Mouse (Mus musculus): ENCODE measurements at regions not wholly inside any gene's neighbourhood (a gene's known extent, or its start where the extent isn't known, plus 50 kb on each side); places are given as distances from the start of the nearest gene placed in this dataset.
"Not testable (repeated sequence)": the region's sequence is repeated elsewhere in the genome, so short reads cannot be mapped to it uniquely, and the experiment has no call there.

DNA sequence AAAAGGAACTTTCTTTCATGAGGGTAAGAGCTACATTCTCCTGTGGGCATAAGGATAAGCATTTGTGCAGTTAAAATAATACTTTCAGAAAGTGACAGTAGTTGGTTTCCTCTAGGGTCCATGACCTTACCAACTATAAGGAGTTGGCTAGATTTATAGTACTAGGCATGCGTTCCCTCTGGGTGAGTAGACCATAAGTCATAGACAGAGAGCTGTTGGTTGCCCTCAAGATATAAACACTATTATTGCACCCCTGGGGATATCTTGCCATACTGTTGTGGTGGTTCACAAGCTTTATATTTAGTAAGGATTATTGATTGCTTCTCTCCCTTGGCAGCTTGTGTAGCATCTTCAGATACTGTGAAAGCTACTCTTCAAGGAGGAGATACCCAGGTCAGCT, 223.6 kb downstream of the Cd47 start:
- Histone ChIP-seq H3K27ac (no peak overlapping the region), H3K27me3 (no peaks in the 10 kb centered on the region), H3K9me3 (no peaks in the 10 kb centered on the region), H3K4me2 (no peak overlapping the region), H3K4me3 (no peak overlapping the region), H3K9ac (no peak overlapping the region), H3K36me3 (no peaks in the 10 kb centered on the region), H3K4me1 (replicated peaks) (peaks cover 11% of the 10 kb centered on the region)
- 85% methylated on average over 1 of the region's 1 CpGs for WGBS
- no peak for ATAC-seq (ENCODE audit: low FRiP score)

DNA sequence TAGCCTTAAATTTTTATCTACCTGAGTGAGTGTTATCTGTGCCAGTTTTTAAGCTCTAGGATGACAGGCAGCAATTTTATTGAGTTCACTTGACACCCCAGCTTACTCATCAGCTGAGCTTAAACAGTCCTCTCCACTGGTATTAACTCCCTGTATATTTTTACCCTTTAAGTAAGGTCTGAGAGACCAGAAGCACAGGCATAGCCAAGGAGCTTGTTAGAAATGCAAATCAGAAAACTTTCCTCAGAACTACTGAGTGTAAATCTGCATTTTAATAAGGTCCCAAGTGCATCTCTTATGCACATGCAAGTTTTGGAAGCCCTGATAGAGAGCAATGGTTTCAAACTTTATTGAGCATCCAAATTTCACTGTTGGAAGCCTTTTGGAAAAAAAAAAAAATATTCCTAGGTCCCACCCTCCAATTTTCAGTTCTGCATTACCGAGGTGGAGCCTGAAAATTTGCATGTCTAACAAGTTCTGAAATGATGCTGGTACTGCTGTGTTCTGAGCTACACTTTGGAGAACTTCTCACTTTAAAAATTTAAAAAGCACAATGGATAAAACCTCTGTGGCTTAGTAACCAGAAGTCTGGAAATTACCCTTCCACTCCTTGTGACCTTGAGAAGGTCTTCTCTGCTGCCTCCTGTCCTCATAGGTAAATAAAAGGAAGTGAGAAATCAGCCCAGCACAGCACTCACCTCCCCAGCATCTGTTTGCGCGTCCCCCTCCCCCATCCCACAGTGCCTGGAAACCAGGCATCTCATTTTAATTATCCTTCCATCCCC, 226.0 kb downstream of the Cd47 start:
- WGBS, result 17% methylated on average over 3 of the region's 3 CpGs
- no peak overlapping the region for H3K4me2 ChIP-seq
- H3K9me3 ChIP-seq, result no peaks in the 10 kb centered on the region
- H3K4me3 ChIP-seq, result no peak overlapping the region
- H3K9ac ChIP-seq, result no peak overlapping the region
- no peaks in the 10 kb centered on the region for H3K27me3 ChIP-seq
- ATAC-seq (ENCODE audit: low FRiP score), result no peak
- no peak overlapping the region for H3K27ac ChIP-seq
- H3K36me3 ChIP-seq, result no peaks in the 10 kb centered on the region
- peaks cover 11% of the 10 kb centered on the region for H3K4me1 ChIP-seq (replicated peaks)

DNA sequence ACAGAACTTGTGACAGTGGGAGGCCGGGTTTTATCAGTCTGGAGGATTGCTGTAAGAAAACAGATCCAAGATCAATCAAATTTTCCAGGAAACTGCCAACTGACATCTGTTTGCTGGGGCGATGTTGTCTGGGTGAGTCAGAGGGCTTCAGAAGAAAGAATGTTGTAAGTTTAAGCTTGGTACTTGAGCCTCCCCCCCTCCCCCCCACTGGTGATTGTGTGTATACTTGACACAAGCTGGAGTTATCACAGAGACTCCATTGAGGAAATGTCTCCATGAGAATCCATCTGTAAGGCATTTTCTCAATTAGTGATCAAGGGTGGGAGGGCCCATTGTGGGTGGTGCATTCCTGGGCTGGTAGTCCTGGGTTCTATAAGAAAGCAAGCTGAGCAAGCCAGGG, 226.9 kb downstream of the Cd47 start:
- H3K9me3 ChIP-seq, result no peaks in the 10 kb centered on the region
- no peak for ATAC-seq (ENCODE audit: low FRiP score)
- no peaks in the 10 kb centered on the region for H3K36me3 ChIP-seq
- H3K27ac ChIP-seq, result no peak overlapping the region
- no peak overlapping the region for H3K9ac ChIP-seq
- H3K27me3 ChIP-seq, result no peaks in the 10 kb centered on the region
- H3K4me1 ChIP-seq (replicated peaks), result peaks cover 14% of the 10 kb centered on the region
- WGBS, result 41% methylated on average over 2 of the region's 2 CpGs
- no peak overlapping the region for H3K4me3 ChIP-seq
- no peak overlapping the region for H3K4me2 ChIP-seq

DNA sequence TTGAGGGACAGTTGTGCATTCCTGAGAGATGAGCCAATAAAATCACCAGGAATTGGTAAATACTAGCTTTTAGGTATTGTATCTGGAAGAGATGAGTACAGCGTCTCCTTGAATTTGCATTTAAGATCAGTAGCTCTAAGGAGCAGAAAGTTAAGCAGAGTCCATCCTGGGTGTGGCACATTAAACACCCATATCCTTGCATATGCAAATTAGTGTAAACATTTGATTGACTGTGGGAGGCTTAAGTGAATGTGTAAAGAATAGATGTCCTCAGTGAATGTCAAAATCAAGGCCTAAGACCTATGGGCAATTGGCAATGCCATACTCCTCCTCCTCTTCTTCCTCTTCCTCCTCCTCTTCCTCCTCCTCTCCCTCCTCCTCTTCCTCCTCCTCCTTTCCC, 229.4 kb downstream of the Cd47 start:
- Histone ChIP-seq H3K9ac (no peak overlapping the region), H3K4me1 (replicated peaks) (peaks cover 17% of the 10 kb centered on the region), H3K4me2 (no peak overlapping the region), H3K27me3 (no peaks in the 10 kb centered on the region), H3K9me3 (no peaks in the 10 kb centered on the region), H3K36me3 (no peaks in the 10 kb centered on the region), H3K4me3 (no peak overlapping the region), H3K27ac (no peak overlapping the region)
- 93% methylated on average over 1 of the region's 1 CpGs for WGBS
- no peak for ATAC-seq (ENCODE audit: low FRiP score)

DNA sequence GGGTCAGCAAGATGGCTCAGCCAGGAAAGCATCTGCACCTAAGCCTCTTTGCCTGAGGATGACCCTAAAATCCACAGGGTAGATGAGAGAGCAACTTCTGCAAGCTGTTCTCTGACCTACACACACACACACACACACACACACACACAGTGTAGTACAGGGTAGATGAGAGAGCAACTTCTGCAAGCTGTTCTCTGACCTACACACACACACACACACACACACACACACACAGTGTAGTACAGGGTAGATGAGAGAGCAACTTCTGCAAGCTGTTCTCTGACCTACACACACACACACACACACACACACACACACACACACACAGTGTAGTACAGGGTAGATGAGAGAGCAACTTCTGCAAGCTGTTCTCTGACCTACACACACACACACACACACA, 230.0 kb downstream of the Cd47 start:
- not testable (repeated sequence) for H3K9me3 ChIP-seq, H3K9ac ChIP-seq, H3K27ac ChIP-seq, H3K27me3 ChIP-seq, H3K4me3 ChIP-seq, H3K36me3 ChIP-seq, H3K4me2 ChIP-seq
- peaks cover 17% of the 10 kb centered on the region for H3K4me1 ChIP-seq (replicated peaks)
- peak; percentile 66; the same call in 1 of the 2 replicates for ATAC-seq (ENCODE audit: low FRiP score)

DNA sequence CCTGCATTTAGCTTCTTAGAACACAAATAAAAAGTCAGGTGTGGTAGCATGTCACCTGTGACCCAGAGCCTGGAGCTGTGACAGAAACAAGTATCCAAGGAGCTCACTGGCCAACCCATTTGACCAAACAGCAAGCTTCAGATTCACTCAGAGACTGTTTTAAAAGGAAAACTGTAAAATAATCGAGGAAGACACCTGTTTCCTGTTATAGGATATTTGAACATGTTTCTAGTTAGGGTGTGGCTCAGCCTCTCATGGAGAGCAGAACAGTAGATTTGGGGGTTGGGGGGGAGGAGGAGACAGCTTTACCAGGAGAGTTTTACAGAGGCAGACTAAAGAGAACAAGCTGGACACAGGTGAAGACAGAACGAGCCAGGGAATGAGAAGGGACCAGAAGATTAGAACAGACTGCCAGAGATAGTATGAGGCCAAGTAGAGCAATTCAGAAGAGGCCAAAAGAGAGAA, 230.6 kb downstream of the Cd47 start:
- Histone ChIP-seq H3K36me3 (no peaks in the 10 kb centered on the region), H3K9me3 (no peaks in the 10 kb centered on the region), H3K27me3 (no peaks in the 10 kb centered on the region), H3K4me2 (no peak overlapping the region), H3K27ac (no peak overlapping the region), H3K4me3 (no peak overlapping the region), H3K9ac (no peak overlapping the region), H3K4me1 (replicated peaks) (peaks cover 21% of the 10 kb centered on the region)
- 81% methylated on average over 2 of the region's 2 CpGs for WGBS
- no peak for ATAC-seq (ENCODE audit: low FRiP score)

DNA sequence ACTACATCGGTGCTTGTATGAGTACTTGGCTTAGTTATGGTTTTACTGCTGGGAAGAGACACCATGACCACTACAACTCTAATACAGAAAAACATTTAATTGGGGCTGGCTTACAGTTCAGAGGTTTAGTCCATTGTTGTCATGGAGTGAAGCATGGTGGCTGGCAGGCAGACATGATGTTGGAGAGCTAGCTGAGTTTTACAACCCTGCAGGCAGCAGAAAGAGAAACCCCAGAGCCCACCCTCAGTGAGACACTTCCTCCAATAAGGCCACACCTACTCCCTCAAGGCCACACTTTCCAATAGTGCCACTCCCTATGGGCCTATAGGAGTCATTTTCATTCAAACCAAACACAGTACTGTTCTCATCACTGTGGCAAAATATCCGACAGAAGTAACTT, 232.5 kb downstream of the Cd47 start:
- Histone ChIP-seq H3K36me3 (no peaks in the 10 kb centered on the region), H3K4me1 (replicated peaks) (peaks cover 13% of the 10 kb centered on the region), H3K4me2 (no peak overlapping the region), H3K9ac (no peak overlapping the region), H3K9me3 (no peaks in the 10 kb centered on the region), H3K27ac (no peak overlapping the region), H3K27me3 (no peaks in the 10 kb centered on the region), H3K4me3 (no peak overlapping the region)
- no peak for ATAC-seq (ENCODE audit: low FRiP score)
- WGBS, result 92% methylated on average over 2 of the region's 2 CpGs

DNA sequence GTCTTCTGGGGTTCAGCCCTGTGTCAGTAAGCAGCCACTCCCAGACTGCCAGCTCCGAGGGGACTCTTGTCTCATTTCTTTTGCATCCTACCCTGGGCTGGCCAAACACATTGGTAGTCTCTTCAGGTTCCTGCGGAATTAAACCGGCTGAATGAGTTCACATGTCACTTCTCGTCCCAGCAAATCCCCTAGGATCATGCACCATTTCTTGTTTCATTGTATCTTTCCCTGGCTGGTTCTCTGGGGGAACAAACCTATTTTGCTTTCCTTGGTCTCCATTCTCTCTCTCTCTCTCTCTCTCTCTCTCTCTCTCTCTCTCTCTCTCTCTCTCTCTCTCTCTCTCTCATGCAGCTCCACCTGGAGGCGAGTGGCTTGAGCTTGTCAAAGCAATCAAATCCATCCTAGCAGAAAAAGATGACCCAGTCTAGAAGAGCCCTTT, 236.0 kb downstream of the Cd47 start:
- H3K4me2 ChIP-seq, result no peak overlapping the region
- H3K27ac ChIP-seq, result 0 out of 2 replicates have a peak overlapping the region, but pooled peaks have one; percentile 18
- no peak overlapping the region for H3K4me3 ChIP-seq
- no peak for ATAC-seq (ENCODE audit: low FRiP score)
- 45% methylated on average over 5 of the region's 5 CpGs for WGBS
- no peak overlapping the region for H3K9ac ChIP-seq
- H3K9me3 ChIP-seq, result no peaks in the 10 kb centered on the region
- H3K4me1 ChIP-seq (replicated peaks), result peaks cover 13% of the 10 kb centered on the region
- no peaks in the 10 kb centered on the region for H3K36me3 ChIP-seq
- H3K27me3 ChIP-seq, result no peaks in the 10 kb centered on the region

DNA sequence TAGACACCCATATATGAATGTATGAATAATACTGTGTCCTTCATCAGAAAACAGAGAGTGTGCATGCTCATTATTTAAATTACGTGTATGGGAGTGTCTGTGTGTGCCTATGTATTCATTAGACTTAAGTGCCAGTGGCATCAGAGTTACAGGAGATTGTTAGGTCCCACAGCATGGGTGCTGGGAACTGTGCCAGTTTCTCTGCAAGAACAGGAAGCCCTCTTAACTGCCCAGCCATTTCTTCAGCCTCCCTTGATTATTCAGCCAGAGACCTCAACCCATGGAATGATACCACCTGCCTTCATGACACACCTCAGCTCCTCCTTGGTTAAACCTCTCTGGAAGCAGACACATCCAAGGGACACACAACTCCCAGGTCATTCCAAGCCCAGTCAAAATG, 243.8 kb downstream of the Cd47 start:
- 80% methylated on average over 1 of the region's 1 CpGs for WGBS

DNA sequence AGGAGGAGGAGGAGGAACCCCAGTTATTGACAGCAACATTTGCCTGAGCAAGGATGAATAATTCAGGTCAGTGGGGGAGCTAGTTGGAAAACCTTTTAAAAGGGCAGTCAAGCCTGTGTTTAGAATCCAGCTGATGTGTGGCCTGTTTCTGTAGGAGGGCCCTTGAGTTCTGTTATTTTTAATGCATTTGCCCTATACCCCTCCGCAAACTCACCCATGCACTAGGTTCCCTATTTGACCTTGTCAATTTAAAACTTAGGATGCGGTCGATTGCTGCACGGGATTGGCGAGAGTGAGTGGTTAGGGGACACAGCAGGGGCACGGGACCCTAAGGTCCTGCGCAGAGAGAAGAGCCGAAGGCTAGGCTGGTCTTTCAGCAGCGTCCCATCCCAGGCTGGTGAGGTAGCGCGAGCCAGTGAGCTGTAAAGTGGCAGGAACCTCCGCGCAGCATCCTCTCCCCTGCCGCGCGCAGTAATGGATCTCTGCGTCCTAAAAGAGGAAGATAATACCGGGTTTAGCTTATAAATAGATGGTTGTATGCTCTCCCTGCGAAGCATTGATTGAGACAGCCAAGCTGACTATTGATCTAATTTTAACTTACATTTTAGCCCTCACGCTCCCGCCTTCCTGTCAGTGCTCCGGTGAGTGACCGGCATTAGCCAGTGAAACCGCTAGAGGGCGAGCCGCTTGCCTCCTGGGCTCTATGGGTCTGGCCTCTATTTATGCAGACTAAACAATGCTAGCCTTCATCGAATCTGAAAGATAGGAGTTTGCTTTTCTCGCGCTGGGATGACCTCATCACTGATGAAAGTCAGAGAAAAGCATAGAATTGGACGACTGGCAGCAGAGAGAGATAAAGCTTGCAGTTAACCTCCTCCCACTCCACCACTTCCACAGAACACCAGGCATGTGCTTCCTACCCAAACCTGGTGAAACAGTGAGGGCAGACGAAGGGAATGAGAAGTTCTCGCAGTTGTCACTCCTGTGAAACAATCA, 245.5 kb downstream of the Cd47 start:
- H3K4me2 ChIP-seq, result peak overlapping the region; percentile 52
- peaks cover 7% of the 10 kb centered on the region for H3K4me1 ChIP-seq (replicated peaks)
- H3K4me3 ChIP-seq, result peak overlapping the region; percentile 36
- ATAC-seq (ENCODE audit: low FRiP score), result peak; percentile 91
- H3K27me3 ChIP-seq, result no peaks in the 10 kb centered on the region
- H3K9me3 ChIP-seq, result no peaks in the 10 kb centered on the region
- no peaks in the 10 kb centered on the region for H3K36me3 ChIP-seq
- peak overlapping the region; percentile 19; the same call in 1 of the 2 replicates for H3K9ac ChIP-seq
- no peak overlapping the region for H3K27ac ChIP-seq
- 7% methylated on average over 32 of the region's 32 CpGs for WGBS

More for the DNA sequence above, 243.8 kb downstream of the Cd47 start:
- Histone ChIP-seq H3K36me3 (no peaks in the 10 kb centered on the region), H3K4me3 (no peak overlapping the region), H3K27ac (no peak overlapping the region), H3K4me1 (replicated peaks) (peaks cover 7% of the 10 kb centered on the region), H3K9ac (no peak overlapping the region), H3K4me2 (no peak overlapping the region), H3K27me3 (no peaks in the 10 kb centered on the region), H3K9me3 (no peaks in the 10 kb centered on the region)
- ATAC-seq (ENCODE audit: low FRiP score), result no peak

DNA sequence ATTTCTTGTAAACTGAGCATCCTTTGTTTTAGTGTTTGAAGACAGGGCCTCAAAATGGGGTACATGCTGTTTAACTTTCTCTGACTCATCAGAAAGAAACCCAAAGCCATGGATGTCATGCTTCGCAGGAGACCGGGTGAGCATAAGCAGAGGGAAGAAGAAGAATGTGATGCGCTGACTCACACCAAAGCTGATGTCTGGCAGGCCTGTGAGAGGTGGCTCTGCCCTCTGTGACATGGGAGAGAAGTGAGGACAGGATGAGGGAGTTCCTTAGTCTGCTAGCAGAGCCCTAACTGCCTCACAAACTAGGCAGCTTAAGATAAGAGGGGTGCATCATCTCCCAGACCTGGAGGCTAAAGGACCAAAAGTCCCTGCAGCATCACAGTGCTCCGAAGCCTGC, 263.2 kb downstream of the Cd47 start:
- H3K9me3 ChIP-seq, result no peaks in the 10 kb centered on the region
- ATAC-seq (ENCODE audit: low FRiP score), result no peak
- H3K4me3 ChIP-seq, result no peak overlapping the region
- no peaks in the 10 kb centered on the region for H3K27me3 ChIP-seq
- H3K27ac ChIP-seq, result no peak overlapping the region
- H3K4me2 ChIP-seq, result no peak overlapping the region
- no peaks in the 10 kb centered on the region for H3K36me3 ChIP-seq
- WGBS, result 85% methylated on average over 4 of the region's 4 CpGs
- no peak overlapping the region for H3K9ac ChIP-seq
- H3K4me1 ChIP-seq (replicated peaks), result no peaks in the 10 kb centered on the region

DNA sequence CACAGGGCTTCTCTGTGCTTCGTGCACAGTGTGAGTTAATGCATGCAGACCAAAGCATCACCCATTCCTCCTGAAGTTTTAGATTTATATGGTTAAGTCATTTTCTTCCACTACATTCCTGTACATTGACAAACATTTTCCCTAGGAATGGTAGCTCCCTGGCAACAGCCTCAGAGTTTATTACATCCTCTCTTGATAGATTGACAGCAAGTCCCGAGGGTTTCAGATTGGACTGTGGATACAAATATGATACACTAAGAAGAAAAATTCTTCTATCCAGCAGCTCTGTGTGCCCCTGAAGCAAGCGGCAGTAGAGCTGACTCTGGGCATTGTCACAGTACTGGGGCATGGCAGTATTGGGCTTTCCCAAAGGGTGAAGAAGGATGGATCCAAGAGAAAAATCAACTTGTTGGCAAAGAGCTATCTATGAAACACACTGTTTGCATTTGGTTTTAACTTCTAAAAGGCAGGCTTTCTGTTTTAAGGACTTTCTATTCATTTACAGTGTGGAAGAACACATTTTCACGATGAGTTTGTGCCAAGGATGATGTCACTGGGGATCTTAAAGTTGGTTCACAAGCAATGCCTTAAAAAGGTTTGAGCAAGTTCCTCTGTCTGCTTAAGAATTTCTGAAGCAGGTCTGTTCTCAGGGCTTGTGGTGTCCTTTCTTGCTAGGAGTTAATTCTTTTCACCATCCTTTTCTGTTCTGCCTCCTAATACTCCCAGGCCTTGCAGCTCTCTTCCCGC, 265.2 kb downstream of the Cd47 start:
- H3K4me3 ChIP-seq, result no peak overlapping the region
- no peak for ATAC-seq (ENCODE audit: low FRiP score)
- H3K36me3 ChIP-seq, result no peaks in the 10 kb centered on the region
- no peaks in the 10 kb centered on the region for H3K27me3 ChIP-seq
- no peaks in the 10 kb centered on the region for H3K4me1 ChIP-seq (replicated peaks)
- no peak overlapping the region for H3K27ac ChIP-seq
- no peaks in the 10 kb centered on the region for H3K9me3 ChIP-seq
- 87% methylated on average over 5 of the region's 5 CpGs for WGBS
- H3K9ac ChIP-seq, result no peak overlapping the region
- H3K4me2 ChIP-seq, result no peak overlapping the region

Data from hindbrain, embryonic 13.5 days (tissue).